Mouse (Mus musculus) spleen, postnatal 10 days (tissue): ENCODE measurements around the gene Phc3.

Source experiments
- DNase-seq, 2 experiments: peaks; one replicate each; pipeline ENCODE4 v3.0.0; 2021 to 2022; ENCODE audit warnings: low spot score in 2 of 2

Phc3 gene

DNA sequence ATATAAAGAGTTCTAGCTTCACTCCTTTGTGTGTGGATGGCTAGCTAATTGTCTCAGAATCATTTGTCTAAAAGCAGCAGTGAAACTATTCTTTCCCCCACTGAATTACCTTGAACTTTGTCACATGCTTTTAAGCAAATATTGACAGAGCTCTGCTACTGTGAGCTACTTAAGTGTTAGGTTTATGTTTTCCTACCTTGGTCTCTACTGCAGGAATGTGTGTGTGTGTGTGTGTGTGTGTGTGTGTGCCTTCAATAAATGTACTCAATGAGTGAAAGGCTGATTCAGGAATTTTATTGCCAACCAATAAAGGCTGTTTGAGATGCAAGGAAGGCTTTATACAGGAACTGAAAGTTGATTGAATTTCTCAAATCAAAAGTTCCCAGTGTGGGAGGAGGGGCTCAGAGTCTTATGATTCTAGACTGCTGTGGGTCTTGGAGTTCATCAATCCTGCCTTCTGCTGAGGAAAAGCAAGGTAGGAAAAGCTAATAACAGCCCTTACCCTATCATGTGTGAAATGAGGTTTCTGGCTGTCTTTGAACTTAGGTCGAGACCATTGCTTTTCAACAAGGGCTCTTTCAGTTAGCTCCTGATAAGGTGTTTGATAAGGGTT, 7.9 kb upstream of the Phc3 start:
- DNase-seq: no peak

DNA sequence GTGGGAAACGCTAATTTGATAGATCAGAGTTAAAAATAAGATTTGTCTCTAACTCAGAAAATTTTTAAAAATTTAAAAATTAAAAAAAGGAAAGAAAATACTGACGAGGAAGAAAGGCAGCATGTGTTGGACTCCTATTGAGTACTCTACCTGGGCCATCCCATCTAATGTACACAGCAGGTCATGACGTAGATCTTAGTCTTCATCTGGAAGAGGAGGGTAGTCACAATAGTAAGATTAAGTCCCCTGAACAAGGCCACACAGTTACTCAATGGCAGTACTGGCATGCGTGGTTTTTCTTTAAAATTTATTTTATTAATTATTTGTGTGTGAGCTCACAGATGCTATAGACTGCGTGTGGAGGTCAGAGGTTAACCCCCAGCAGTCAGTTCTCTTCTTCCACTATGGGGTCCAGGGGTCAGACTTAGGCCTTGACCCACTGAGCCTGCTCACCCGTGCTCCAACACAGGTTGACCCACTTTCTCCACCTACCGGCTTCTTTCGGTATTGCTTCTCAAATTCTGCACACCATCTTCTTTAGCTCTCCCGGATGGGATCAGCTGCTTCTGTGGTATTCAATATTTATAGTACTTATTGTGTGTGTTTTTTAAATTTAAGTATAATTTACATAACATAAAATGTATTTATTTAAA, 6.0 kb upstream of the Phc3 start:
- peak; percentile 68 to 84 for DNase-seq

GRCm38 (mm10) chr3:30968531-30969092, 603 bp downstream of the Phc3 start:
- DNase-seq: peak; percentile 62 to 65

DNA sequence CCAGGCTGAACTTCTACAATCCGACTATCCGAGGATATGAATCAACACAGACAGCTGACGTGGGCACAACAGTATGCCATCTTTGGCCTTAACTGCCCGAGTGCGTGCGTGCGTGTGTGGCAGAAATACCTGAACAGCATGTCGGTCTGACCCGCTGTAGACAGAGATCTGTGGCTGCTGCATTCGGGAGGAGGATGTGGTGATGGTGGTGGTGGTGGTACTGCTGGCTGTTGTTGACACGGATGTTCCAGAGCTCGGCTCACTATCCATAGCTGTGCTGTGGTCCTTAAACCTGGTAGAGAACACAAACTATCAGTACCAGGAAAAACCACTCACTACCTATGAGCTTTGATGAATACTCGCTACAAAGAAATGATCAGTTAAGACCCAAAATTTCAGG, 3.6 kb downstream of the Phc3 start:
- DNase-seq: no peak

DNA sequence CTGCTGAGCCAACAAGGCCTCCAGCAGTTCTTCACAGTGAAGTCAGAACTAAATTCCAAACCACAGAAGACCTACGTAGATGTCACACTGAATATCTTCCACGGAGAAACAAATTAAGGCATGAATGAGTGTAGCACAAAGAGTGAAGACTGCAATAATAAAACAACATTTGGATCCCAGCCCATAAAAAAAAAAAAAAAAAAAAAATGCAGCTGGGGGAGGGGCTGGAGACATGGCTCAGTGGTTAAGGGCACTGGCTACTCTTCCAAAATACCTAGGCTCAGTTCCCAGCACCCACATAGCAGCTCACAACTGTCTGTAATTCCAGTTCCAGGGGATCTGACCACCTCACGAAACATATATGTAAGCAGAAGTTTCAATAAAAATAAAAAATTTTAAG, 5.0 kb downstream of the Phc3 start:
- no peak for DNase-seq

DNA sequence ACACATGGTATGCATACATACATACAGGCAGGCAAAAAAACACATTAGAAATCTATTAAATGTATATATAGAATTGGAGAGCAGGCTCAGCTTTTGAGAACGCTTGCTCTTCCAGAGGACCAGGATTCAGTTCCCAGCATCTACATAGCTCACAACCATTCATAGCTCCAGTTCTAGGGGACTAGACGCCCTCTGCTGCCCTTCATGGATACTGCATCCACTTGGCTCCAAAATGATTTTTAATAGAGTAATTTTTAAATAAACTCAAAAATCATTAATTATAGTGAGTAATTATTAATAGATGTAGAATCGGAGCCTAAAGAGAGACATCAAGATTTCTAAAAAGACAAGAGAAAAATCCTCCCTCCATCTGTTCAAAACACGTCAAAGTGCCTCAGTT, 6.1 kb downstream of the Phc3 start:
- no peak for DNase-seq

DNA sequence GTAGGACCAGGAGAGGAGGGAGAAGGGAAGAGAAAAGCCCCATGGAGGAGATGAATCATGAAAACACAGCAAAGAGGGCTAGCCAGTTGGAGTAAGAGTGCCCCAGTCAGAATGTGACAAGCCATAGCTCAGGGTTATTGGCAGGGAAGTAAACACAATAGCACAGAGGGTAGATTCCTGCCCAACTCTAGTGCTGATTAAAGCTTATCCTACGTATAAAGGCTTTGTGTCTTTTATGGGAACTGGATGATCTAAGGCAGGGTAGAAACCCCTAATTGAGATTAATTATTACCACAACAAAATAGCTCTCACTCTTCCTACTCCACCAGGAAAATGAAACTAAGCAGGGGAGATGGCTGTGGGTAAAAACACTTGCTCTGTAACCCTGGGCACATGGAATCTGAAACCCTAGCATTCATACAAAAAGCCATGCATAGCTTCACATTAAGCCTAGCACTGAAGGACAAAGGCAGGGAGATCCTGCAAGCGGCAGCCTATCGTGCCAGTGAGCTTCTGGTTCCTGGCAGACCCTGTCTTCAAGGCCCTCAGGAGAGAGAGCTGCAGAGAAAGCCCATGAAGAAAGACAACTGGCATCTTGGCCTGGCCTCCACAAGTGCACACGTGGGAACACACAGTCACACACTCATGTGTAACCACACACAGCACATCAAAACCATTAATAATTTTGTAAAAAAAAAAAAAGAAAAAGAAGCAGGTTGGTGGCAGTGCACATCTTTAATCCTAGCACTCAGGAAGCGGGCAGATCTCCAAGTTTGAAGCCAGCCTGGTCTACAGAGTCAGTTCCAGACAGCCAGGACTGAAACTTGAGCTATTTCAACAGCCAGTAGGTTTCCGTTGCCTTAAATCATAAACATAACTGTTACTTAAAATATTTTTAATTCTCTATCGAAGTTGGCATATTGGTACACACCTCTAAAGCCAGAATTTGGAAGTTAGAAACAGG, 9.1 kb downstream of the Phc3 start:
- DNase-seq: no peak

DNA sequence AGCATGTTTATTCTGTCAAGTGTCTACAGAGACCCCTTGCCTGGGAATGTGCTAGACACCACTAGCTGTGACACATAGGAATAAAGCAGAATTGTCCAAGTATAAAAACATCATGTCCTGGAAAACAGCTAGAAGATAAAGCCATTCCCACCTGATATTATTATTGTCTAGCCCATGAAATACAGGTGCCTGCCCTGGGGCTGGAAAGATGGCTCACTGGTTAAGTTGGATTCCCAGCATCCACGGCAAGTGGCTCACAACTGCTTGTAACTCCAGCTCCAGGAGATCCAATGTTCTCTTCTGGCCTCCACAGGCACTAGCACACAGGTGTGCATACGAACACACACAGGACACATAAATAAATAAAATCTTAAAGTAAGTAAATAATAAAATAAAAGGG, 10.5 kb downstream of the Phc3 start:
- no peak for DNase-seq

DNA sequence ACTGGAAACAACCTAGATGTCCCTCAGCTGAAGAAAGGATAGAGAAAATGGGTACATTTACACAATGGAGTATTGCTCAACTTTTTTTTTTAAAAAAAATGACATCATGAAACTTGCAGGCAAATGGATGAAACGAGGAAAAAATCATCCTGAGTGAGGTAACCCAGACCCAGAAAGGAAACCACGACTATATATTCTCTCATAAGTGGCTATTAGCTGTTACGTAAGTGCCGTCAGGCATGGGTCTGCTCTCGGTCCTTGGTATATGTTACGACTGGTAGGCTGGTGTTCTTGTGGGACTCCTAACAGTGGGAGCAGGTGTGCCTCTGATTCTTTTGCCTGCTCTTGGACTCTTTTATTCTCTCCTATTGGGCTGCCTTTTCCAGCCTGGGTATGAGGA, 12.9 kb downstream of the Phc3 start:
- no peak for DNase-seq

GRCm38 (mm10) chr3:30952273-30953070, 16.7 kb downstream of the Phc3 start:
- no peak for DNase-seq

- no peak for DNase-seq
Observed at GRCm38 (mm10) chr3:30951652-30952051, 17.6 kb downstream of the Phc3 start.

DNA sequence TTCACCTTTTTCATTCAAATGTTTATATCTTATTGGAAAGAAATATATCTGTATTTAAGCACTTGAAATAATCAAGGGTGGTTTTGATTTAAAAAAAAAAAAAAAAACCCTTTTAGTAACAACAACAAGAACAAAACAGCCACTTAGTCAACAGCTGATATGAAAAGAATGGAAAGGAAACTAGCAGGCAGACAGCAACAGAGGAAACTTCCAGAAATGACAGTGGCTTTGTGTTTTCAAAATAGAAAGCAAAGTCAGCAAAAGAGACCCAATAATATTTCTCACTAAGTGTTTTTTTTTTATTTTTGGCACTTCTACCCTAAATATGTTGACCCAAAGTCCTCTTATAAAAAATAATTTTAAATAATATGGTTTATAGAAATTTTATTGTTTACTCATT, 34.8 kb downstream of the Phc3 start:
- DNase-seq: no peak

- no peak for DNase-seq
Observed at GRCm38 (mm10) chr3:30929828-30930227, 39.4 kb downstream of the Phc3 start.

GRCm38 (mm10) chr3:30927664-30928063, 41.6 kb downstream of the Phc3 start:
- DNase-seq: no peak

DNA sequence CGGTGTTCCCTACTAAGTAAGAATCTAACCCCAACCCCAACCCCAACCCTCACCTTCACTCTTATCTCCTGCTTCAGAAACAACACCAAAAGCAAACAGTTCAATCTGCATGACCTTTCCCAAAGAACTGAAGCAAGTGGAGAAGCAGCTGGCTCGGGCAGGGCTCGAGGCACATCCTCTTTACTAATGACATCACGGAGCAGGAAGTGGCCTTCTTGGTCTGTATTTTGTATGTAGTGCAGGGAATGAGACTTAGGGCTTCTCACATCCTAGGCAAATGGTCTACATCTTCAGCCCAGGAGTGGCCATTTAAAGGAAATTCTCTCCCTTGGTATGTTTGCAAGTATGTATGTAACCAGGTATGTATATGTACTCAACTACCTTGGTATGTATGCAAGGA, 52.1 kb downstream of the Phc3 start:
- DNase-seq: no peak

DNA sequence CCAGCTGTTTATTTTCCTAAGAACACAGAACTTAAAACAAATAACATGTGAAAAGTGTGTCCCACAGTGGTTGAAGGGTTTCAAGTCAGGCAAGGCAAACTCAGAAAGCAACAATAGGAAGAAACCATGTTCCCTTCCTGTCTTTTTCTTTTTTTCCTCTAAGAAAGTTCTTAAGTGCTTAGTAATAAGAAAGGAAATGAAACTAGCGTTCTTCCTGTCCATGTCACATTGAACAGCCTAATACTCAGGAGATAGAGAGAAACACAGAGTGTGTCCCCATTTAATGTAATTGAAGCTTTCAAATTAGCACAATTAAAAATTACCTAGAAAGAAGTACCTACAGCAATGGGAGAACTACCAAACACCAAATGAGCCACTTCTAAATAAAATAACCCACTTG, 64.6 kb downstream of the Phc3 start:
- no peak for DNase-seq

GRCm38 (mm10) chr3:30899407-30899806, 69.8 kb downstream of the Phc3 start:
- no peak for DNase-seq

DNA sequence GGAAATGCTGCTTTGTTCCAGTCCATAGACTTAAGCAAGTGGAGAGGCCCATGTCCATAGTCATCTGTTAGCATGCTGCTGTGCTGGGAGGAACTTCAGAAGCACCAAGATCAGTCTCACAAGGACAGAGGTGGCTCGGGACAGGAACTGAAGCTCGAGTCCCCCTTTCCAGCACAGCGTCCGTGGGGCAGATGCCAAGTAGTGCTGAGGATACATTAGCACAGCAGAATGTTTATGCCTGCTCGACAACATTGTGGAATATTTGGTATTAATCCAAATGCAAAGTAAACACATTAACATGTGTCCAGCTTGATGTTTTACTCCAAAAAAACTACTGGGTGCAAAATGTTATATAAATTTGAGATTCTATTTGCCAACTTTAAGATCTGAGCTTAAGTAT, 72.5 kb downstream of the Phc3 start:
- no peak for DNase-seq

- DNase-seq: no peak
Observed at GRCm38 (mm10) chr3:30889014-30889413, 80.2 kb downstream of the Phc3 start.

DNA sequence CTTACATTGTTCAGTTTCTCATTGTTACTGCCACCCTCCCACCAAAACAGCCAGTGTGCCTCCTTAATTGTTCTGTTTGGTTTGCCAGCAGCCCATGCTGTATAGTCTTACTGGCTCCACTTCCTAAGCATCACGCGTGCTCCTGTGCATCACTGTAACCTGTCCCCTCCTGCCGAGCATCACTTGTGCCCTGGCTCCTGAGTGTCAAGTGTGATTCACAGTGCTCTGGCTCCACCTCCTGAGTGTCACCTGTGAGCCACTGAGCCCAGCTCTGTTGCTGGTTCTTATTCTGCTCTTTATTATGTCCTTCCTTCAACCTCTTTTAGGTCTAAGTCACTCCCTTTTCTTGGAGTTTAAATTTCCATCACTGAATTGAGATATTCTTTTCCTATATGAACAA, 81.8 kb downstream of the Phc3 start:
- no peak for DNase-seq

DNA sequence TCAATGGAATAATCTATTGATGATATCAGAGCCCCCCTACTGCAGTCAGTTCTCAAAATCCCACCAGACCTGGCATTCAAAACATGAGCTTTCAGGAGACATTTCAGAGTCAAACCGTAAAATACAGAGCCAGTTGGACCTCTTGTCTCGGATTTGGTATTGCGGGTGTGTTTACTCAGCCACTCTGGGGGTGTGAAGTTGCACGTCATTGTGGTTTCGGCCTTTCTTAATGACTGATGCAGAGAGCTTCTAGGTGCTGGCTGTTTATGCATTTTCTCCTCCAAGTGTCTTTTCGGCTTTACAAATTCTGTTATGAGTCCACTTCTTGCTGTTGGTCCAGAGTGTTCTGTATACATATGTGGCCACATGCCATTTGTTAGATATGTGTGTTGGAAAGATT, 92.5 kb downstream of the Phc3 start:
- no peak for DNase-seq

DNA sequence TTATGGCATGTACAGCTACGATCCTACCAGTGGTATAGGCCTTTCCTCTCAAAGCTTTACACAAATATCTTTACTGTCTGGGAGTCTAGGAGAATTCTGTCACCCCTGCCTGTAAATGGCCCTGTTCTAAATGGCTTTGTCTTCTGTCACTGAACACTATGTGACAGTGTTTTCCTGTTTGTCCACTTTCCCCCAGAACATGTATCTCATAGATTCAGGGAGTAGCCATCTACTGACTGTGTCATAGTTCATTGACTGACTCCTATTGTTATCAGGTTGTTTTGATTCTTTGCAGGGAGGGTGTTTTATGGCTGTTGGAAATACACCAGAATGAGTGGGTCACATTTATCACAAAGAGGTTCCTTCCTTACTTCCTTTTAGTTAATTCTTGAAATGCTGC, 99.2 kb downstream of the Phc3 start:
- no peak for DNase-seq
